Mouse (Mus musculus) bone marrow, adult 2 months (tissue): Measurements from ENCODE around the gene Efna1. TPM values are rescaled to one million over a fixed set of nuclear protein-coding genes. Genes with fewer than 3 reads are reported as not detected.

Source experiments
- H3K27ac ChIP-seq: fragments of 200-500 bp; 2 replicates; pipeline ENCODE4 v1.5.1; 2012; ENCODE audit warnings: low read depth, mild to moderate bottlenecking, control low read depth, inconsistent platforms, low read length; ENCODE audit not compliant: control insufficient read depth, poor library complexity, insufficient read depth
- H3K4me1 ChIP-seq: fragments of 200-500 bp; 2 replicates; pipeline ENCODE4 v1.6.1; 2011; ENCODE audit warnings: low read length; ENCODE audit not compliant: control insufficient read depth, insufficient read depth
- H3K4me3 ChIP-seq: fragments of 200-500 bp; replicated peaks from 2 replicates; pipeline ENCODE3; 2011; ENCODE audit warnings: mild to moderate bottlenecking, low read depth, low read length, control low read depth; ENCODE audit not compliant: control insufficient read depth
- CTCF ChIP-seq: fragments of 200-500 bp; IDR thresholded peaks from 2 replicates; pipeline ENCODE4 v1.5.1; 2011; ENCODE audit warnings: low read length, control low read depth; ENCODE audit not compliant: control insufficient read depth, insufficient read depth
- POLR2A ChIP-seq: fragments of 200-500 bp; IDR thresholded peaks from 2 replicates; pipeline ENCODE4 v1.6.1; 2011; ENCODE audit warnings: low read depth, mild to moderate bottlenecking, control low read depth, low read length, borderline replicate concordance; ENCODE audit not compliant: control insufficient read depth
- whole genome bisulfite sequencing: fragments of 180-500 bp; shearing (Covaris S2); methylation state at CpG from one replicate; pipeline ENCODE4 v1.1.7; 2018; 5-methylcytosine and 5-hydroxymethylcytosine counted together
- polyA plus RNA-seq: library from polyadenylated mRNA; stranded (reverse); fragments of >200 nt; gene quantifications from 2 replicates; pipeline ENCODE4 v1.2.4, GENCODE M21; 2011; ENCODE audit warnings: low replicate concordance; ENCODE audit not compliant: missing spikeins, insufficient read depth, insufficient read length

The Efna1 gene
- polyA plus RNA-seq, 1 experiment = 2.0 TPM

DNA sequence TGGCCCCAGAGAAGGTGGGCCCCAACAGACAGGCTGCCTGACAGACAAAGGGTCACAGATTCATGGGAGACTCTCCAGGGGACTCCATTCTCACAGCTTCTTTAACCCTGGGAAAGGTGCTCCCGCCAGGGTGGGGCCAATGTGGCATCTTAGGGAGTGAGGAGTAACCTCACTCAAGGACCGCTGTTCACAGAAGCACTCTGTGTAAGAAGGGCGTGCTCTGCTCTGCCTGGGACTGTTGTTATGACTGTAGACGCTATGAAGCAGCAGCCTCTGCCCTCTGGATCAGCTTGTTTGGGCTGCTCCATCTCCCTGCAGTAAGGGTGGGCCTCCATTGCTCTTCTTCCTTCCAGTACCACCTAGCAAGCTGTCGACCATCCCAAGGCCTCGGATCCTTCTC, 23.5 kb upstream of the Efna1 start:
- H3K4me1 ChIP-seq = no peaks in the 10 kb centered on the region
- TF ChIP-seq CTCF (no peak), POLR2A (no peak)
- H3K4me3 ChIP-seq = no peak overlapping the region
- 81% methylated on average over 6 of the region's 6 CpGs for WGBS
- no peak overlapping the region for H3K27ac ChIP-seq

DNA sequence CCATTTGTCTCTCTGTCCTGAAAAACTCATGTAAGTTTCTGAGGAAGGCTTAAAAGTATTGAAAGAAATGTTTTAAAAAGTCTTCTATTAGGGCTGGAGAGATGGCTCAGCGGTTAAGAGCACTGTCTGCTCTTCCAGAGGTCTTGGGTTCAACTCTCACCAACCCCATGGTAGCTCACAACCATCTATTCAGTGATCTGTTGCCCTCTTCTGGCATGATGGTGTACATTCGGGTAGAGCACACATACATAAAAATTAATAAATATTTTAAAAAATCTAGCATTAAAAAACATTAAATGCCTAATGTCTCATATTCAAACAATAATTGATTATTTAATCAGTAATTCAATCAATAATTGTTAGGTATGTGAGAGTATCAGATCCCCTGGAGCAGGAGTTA, 19.6 kb upstream of the Efna1 start:
- Histone ChIP-seq H3K4me1 (peaks cover 3% of the 10 kb centered on the region; the same call in 1 of the 2 replicates), H3K27ac (no peak overlapping the region), H3K4me3 (no peak overlapping the region)
- 53% methylated on average over 2 of the region's 2 CpGs for WGBS
- TF ChIP-seq CTCF = no peak
- no peak for TF ChIP-seq POLR2A

DNA sequence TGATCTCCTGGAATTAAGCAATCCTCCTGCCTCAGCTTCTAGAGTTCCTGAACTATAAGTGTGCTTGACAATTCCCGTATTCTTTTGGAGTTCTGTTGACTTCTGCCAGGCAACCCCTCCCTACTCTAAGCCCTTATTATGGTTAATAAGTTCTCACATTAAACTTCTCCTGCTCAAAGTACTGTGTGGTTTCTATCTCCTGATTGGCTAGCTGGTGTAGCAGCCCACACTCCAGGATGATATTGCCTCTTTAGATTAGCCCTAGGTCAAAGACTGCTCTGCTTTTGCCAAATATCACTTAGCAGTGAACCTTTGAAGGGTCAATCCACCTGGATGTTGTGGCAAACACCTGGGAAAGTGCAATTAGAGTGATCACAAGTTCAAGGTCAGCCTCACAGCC, 19.1 kb upstream of the Efna1 start:
- H3K4me3 ChIP-seq = no peak overlapping the region
- WGBS = 26% methylated on average over 1 of the region's 1 CpGs
- H3K27ac ChIP-seq = no peak overlapping the region
- H3K4me1 ChIP-seq = peaks cover 3% of the 10 kb centered on the region; the same call in 1 of the 2 replicates
- TF ChIP-seq CTCF (no peak), POLR2A (no peak)

DNA sequence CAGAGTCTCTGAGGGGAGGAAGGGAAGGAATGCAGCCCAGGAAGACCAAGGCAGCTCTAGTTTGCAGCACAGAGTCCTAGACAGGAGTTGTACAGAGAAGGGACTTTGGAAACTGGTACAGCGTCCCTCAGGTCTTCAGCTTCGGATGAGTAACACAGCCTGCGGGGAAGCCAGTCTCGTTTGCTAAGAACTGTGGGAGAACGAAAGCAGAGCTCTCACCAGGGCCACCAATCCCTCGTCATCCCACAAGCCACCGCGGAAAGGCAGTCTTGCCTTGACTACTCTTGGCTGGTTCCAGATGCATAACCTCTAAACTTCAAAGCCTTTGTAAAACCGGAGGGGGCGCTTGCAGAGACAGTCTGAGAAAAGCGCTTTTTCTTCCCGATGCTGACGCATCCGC, 18.6 kb upstream of the Efna1 start:
- WGBS = 4% methylated on average over 14 of the region's 14 CpGs
- peaks cover 3% of the 10 kb centered on the region; the same call in 1 of the 2 replicates for H3K4me1 ChIP-seq
- TF ChIP-seq CTCF = no peak
- TF ChIP-seq POLR2A = no peak
- H3K4me3 ChIP-seq = no peak overlapping the region
- no peak overlapping the region for H3K27ac ChIP-seq

DNA sequence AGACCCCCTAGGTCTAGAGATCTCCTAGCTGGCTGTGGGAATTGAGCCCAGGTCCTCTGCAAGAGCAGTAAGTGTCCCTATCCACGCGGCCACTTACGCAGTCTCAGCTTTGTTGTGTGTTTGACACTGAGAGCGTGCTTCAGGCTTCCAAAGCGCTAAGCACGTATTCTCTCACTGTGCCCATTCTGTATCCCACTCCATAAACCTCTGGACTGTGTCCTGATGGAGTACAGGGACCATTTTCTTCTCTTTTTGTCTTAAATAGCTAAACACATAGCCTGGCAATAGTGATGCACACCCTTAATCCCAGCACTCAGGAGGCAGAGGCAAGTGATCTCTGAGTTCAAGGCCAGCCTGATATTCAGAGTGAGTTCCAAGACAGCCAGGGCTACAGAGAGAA, 18.0 kb upstream of the Efna1 start:
- H3K4me3 ChIP-seq = no peak overlapping the region
- no peak for TF ChIP-seq CTCF

DNA sequence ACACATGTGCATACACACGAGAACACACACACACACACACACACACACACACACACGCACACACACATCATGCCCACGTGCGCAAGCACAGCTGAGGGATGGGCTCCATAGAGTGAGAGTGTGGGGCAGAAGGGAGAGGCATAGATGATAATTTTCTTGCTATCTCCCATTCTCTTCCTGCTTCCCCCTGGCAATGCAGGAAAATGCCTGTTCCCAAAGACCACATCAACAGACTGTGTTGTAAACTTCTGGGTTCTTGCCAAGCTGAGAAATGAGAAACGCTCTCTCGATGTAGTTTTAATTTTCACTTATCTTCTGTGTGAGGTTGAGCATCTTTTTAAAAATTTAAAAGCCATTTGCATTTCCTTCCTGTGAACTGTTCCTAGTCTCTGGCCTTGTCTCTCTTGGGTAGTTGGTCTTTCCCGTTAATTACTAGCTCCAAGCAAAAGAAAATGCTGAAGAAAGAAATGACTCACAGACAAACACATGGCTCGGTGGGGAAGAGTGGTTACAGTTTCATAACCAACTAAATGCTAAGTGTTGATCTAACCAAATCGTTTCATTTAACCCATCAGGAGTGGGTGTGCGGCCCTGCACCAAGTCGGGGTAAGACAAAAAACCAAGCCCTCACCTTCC, 15.9 kb upstream of the Efna1 start:
- TF ChIP-seq POLR2A (no peak), CTCF (no peak)
- 66% methylated on average over 11 of the region's 11 CpGs for WGBS
- Histone ChIP-seq H3K4me3 (no peak overlapping the region), H3K27ac (no peak overlapping the region), H3K4me1 (peaks cover 3% of the 10 kb centered on the region; the same call in 1 of the 2 replicates)

More for the DNA sequence above, 18.0 kb upstream of the Efna1 start:
- H3K4me1 ChIP-seq = peaks cover 3% of the 10 kb centered on the region; the same call in 1 of the 2 replicates
- WGBS = 88% methylated on average over 6 of the region's 6 CpGs
- H3K27ac ChIP-seq = no peak overlapping the region

DNA sequence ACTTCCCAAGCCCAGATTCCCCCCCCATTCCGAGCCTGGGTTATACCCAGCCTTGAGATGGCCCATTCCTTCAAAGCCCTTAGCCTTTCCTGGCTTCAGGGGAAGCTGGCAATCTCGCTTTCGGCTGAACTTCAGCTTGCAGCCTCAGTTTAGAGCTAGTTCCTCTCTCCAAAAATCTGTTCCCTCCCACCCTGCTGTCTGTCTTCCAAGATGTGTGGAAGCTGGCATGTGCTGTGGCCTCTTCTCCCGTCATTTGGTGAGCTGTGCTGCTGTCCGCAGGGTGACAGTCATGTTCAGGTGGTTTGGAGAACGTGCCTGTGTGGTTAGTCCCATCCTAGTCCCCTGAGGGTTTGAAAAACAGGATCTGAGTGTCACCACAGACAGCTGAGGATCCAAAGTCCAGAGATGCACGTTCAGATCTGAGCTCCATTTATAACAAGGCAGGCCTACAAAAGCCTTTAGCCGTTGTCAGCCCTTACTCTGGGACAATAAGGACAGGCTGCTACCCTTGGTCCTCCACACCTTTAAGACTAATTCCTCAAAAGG, 14.8 kb upstream of the Efna1 start:
- peaks cover 3% of the 10 kb centered on the region; the same call in 1 of the 2 replicates for H3K4me1 ChIP-seq
- no peak overlapping the region for H3K4me3 ChIP-seq
- TF ChIP-seq POLR2A (no peak), CTCF (no peak)
- 54% methylated on average over 8 of the region's 8 CpGs for WGBS
- no peak overlapping the region for H3K27ac ChIP-seq

DNA sequence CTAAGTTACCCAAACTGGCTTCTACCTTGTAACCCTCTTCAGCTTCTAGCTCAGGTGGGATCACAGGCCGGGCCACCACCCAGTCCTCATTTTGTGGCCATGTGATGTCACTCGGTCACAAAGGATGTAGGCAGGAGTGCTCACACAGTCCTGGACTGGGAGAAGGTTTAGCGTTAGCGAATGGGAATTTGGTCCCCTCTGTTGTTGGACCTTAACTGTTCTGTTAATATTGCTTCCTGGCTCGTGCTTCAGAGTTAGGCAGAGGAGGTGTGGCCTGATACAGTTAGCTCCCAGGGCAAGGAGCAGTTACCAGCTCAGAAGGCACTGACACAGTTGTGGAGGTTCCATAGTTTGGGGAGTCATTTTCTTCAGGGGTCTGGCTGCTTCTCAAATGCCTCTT, 13.3 kb upstream of the Efna1 start:
- TF ChIP-seq CTCF = no peak
- no peak for TF ChIP-seq POLR2A
- Histone ChIP-seq H3K4me3 (no peak overlapping the region), H3K4me1 (peaks cover 3% of the 10 kb centered on the region; the same call in 1 of the 2 replicates), H3K27ac (no peak overlapping the region)
- 72% methylated on average over 5 of the region's 5 CpGs for WGBS

DNA sequence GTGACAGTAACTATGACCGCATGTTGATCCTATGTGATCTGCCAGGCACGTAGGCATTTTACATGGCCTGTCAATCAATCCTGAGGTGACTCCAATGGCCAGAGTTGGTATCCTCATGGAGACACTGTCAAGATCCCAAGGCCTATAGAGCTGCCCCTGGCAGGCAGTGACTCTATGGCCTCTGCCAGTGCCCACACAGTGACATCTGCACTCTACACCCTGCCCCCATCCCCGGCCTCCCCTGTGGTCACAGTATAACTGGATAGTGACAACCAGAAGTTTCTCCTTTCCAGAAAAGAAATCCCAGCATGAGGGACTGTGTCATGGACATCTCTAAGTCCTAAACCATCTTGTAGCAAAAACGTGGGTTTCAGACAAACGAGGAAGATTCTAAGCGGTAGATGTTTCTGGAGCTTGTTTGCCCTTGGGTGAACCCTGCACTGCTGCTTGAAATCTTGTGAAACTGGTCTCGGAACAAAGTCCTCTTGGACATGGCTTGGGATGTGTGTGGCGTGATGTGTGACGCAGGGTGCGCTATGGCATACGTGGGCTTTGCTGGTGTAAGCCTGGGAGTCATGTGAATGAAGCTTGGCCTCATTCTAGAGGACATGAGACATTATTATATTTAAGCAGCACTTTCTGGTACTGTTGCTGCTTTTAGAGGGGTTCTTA, 12.4 kb upstream of the Efna1 start:
- TF ChIP-seq POLR2A (no peak), CTCF (no peak)
- no peak overlapping the region for H3K27ac ChIP-seq
- no peak overlapping the region for H3K4me3 ChIP-seq
- H3K4me1 ChIP-seq = peaks cover 3% of the 10 kb centered on the region; the same call in 1 of the 2 replicates
- WGBS = 85% methylated on average over 11 of the region's 11 CpGs
